Mouse (Mus musculus): ENCODE results near the gene Vmn2r46. TPM values are rescaled to one million over a fixed set of nuclear protein-coding genes. Genes with fewer than 3 reads are reported as not detected.
"Not testable (repeated sequence)": the region's sequence is repeated elsewhere in the genome, so short reads cannot be mapped to it uniquely, and the experiment has no call there.

The Vmn2r46 gene
- not detected for total RNA-seq (2021)

GRCm38 (mm10) chr7:9770471-9770870, at the start of gene Vmn2r46:
Gene Vmn2r46, minus strand, starts transcription at chr7:9770571.
- DNase-seq; intact Hi-C loops (cut with DNase I): not testable (repeated sequence)

Other genes with a start within 250 kb of the Vmn2r46 start
- gene Vmn2r47, start 70.8 kb upstream of the Vmn2r46 start, total RNA-seq (2021): not detected
- gene Vmn2r48, start 183.0 kb upstream of the Vmn2r46 start, total RNA-seq (2021): not detected
- gene Vmn2r49, start 221.7 kb upstream of the Vmn2r46 start, total RNA-seq (2021): not detected